Mouse (Mus musculus) left cerebral cortex, adult 18-20 months (tissue): Measurements from ENCODE around the gene Unk. TPM values are rescaled to one million over a fixed set of nuclear protein-coding genes. Genes with fewer than 3 reads are reported as not detected.
"Not testable (repeated sequence)": the region's sequence is repeated elsewhere in the genome, so short reads cannot be mapped to it uniquely, and the experiment has no call there.

ENCODE experiments used
- DNase-seq, 2 experiments: peaks; one replicate each; pipeline ENCODE4 v3.0.0; 2021 to 2022; ENCODE audit warnings: low spot score in 2 of 2, mixed read lengths in 1 of 2
- total RNA-seq, 2 experiments: library from RNA; stranded (reverse); gene quantifications; 2 replicates each; pipeline ENCODE4 v1.2.3; 2021

The Unk gene
- total RNA-seq, 2 experiments from 2014 or later, result 21.8 to 22.3 TPM

- DNase-seq, result peak; percentile 86 to 90
Observed at GRCm38 (mm10) chr11:116087194-116088130, 57.3 kb downstream of the Unk start.

GRCm38 (mm10) chr11:116088188-116088587 lies 58.1 kb downstream of the Unk start:
- no peak for DNase-seq

GRCm38 (mm10) chr11:116088741-116089394 lies 58.7 kb downstream of the Unk start:
- no peak for DNase-seq

- no peak for DNase-seq
Observed at GRCm38 (mm10) chr11:116089545-116089944, 59.4 kb downstream of the Unk start.

GRCm38 (mm10) chr11:116091591-116091990 lies 61.5 kb downstream of the Unk start:
- DNase-seq, result no peak

- not testable (repeated sequence) for DNase-seq
Observed at GRCm38 (mm10) chr11:116092959-116093358, 62.8 kb downstream of the Unk start.

GRCm38 (mm10) chr11:116093771-116094565 lies 63.8 kb downstream of the Unk start:
- DNase-seq, result no peak

- no peak for DNase-seq
Observed at GRCm38 (mm10) chr11:116095573-116095972, 65.5 kb downstream of the Unk start.

- DNase-seq, result no peak
Observed at GRCm38 (mm10) chr11:116096213-116097108, 66.3 kb downstream of the Unk start.

GRCm38 (mm10) chr11:116098711-116099460 lies 68.8 kb downstream of the Unk start:
- no peak for DNase-seq

- no peak for DNase-seq
Observed at GRCm38 (mm10) chr11:116099462-116099861, 69.3 kb downstream of the Unk start.

- DNase-seq, result no peak
Observed at GRCm38 (mm10) chr11:116100385-116100784, 70.3 kb downstream of the Unk start.

GRCm38 (mm10) chr11:116100839-116101238 lies 70.7 kb downstream of the Unk start:
- no peak for DNase-seq

GRCm38 (mm10) chr11:116101931-116102381 lies 71.8 kb downstream of the Unk start:
- DNase-seq, result no peak

GRCm38 (mm10) chr11:116102472-116102871 lies 72.3 kb downstream of the Unk start:
- no peak for DNase-seq

GRCm38 (mm10) chr11:116103572-116103971 lies 73.5 kb downstream of the Unk start:
- DNase-seq, result no peak

- DNase-seq, result no peak
Observed at GRCm38 (mm10) chr11:116104006-116104646, 74.0 kb downstream of the Unk start.

GRCm38 (mm10) chr11:116105065-116105464 lies 74.9 kb downstream of the Unk start:
- no peak for DNase-seq
